Mouse (Mus musculus) cerebellum, adult 2 months (tissue): Measurements from ENCODE around the gene Cdc14a. TPM values are rescaled to one million over a fixed set of nuclear protein-coding genes. Genes with fewer than 3 reads are reported as not detected.

Source experiments
- DNase-seq, 2 experiments: peaks; one replicate each; pipeline ENCODE4 v3.0.0; 2021
- H3K27ac ChIP-seq: fragments of 200-500 bp; 2 replicates; pipeline ENCODE4 v1.5.1; 2012; ENCODE audit warnings: low read length, control low read depth, inconsistent platforms; ENCODE audit not compliant: insufficient read depth
- H3K27me3 ChIP-seq: fragments of 200-500 bp; 2 replicates; pipeline ENCODE4 v1.6.1; 2012; ENCODE audit warnings: inconsistent platforms, mild to moderate bottlenecking, low read length, moderate library complexity; ENCODE audit not compliant: control insufficient read depth, insufficient read depth
- H3K4me1 ChIP-seq: fragments of 200-500 bp; 2 replicates; pipeline ENCODE4 v1.6.1; 2011; ENCODE audit warnings: low read length; ENCODE audit not compliant: control insufficient read depth, insufficient read depth
- H3K4me3 ChIP-seq: fragments of 200-500 bp; replicated peaks from 2 replicates; pipeline ENCODE3; 2011; ENCODE audit warnings: mild to moderate bottlenecking, low read depth, low read length, control low read depth; ENCODE audit not compliant: insufficient read depth
- CTCF ChIP-seq: fragments of 200-500 bp; IDR thresholded peaks from 2 replicates; pipeline ENCODE4 v1.5.1; 2011; ENCODE audit warnings: low read depth, mild to moderate bottlenecking, control low read depth, low read length, moderate library complexity, borderline replicate concordance; ENCODE audit not compliant: insufficient read depth
- POLR2A ChIP-seq: fragments of 200-500 bp; IDR thresholded peaks from 2 replicates; pipeline ENCODE4 v1.6.1; 2011; ENCODE audit warnings: low read length, control low read depth, borderline replicate concordance; ENCODE audit not compliant: insufficient read depth
- WGBS: fragments of 180-500 bp; shearing (Covaris S2); methylation state at CpG from one replicate; pipeline ENCODE4 v1.1.7; 2018; 5-methylcytosine and 5-hydroxymethylcytosine counted together
- polyA plus RNA-seq: library from polyadenylated mRNA; depleted of rRNA; stranded (reverse); fragments of >200 nt; gene quantifications from 2 replicates; pipeline ENCODE4 v1.2.3, GENCODE M21; 2012

Gene Cdc14a
- polyA plus RNA-seq, 1 experiment = 2.6 TPM

DNA sequence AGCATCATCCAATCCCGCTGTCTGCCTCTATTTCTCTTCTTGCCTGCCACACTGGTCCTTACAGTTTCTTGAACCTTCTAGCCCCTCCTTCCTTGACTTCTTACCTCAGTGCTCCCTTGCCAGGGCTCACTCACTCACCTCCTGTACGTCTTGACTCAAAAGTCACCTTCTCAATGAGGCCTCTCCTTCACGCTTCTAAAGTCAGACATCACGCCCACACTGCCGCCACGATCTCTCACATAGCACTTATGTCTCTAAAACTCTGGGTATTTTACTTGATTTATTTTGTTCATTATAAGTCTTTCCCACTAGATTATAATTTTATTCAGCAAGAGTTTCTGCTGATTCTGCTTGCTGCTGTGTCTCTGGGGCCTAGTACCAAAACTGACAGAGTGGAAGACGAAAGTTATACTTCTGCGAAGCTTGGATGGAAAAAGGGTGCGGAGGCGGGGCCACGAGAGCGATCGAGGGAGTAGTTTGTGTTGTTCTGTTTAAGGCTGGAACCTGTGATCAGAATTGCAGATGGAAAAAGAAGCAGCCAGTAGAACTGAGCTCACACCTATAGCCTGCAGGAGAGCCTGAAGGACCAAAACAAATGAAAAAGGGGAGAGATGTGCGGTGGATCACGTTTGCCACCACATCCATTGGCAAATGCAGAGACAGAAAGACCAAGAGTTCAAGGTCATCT lies 17.8 kb upstream of the Cdc14a start:
- no peak for TF ChIP-seq POLR2A
- TF ChIP-seq CTCF = no peak
- no peak overlapping the region for H3K27ac ChIP-seq
- WGBS = 92% methylated on average over 15 of the region's 15 CpGs
- no peaks in the 10 kb centered on the region for H3K27me3 ChIP-seq
- H3K4me1 ChIP-seq = no peaks in the 10 kb centered on the region
- H3K4me3 ChIP-seq = no peak overlapping the region
- DNase-seq = no peak

DNA sequence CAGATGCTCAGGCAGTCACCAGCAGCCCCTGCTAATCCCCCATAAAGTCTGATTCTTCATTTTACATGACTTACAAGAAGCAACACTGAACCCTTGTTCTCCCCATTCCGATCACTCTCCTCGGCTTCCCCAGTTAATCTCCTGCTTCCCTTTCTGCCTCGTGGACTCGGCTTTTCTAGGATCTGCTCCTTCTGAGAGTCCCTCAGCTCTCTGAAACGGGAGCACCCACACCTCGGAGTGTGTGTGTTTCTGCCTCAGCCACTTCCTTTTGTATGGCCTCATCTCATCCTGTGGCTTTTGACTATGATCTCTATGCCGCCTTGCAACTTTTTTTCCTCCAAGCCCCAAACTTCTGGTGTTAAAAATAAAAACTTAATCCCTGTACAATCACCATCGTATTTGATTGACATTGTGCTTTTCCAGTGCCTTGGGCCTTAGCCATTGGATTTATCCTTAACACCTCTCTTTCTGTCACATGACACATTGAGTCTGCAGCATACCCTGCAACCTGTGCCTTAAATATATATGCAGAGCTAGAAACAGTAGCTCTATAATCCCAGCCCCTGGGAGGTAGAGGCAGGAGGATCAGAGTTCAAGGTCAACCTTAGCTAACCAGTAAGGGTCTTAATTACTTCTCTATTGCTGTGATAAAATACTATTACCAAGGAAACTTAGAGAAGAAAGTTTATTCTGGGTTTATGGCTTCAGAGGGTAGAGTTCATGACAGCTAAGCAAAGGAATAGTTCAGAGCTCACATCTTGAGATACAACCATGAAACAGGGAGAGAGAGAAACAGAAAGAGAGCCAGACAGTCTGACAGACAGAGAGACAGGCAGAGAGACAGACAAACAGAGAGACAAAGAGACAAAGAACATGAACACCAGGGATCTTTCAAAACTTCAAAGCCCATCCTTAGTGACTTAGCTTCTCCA lies 16.5 kb upstream of the Cdc14a start:
- Histone ChIP-seq H3K27ac (no peak overlapping the region), H3K27me3 (no peaks in the 10 kb centered on the region), H3K4me3 (no peak overlapping the region), H3K4me1 (no peaks in the 10 kb centered on the region)
- DNase-seq = no peak
- TF ChIP-seq POLR2A (no peak), CTCF (no peak)
- 72% methylated on average over 8 of the region's 8 CpGs for WGBS

DNA sequence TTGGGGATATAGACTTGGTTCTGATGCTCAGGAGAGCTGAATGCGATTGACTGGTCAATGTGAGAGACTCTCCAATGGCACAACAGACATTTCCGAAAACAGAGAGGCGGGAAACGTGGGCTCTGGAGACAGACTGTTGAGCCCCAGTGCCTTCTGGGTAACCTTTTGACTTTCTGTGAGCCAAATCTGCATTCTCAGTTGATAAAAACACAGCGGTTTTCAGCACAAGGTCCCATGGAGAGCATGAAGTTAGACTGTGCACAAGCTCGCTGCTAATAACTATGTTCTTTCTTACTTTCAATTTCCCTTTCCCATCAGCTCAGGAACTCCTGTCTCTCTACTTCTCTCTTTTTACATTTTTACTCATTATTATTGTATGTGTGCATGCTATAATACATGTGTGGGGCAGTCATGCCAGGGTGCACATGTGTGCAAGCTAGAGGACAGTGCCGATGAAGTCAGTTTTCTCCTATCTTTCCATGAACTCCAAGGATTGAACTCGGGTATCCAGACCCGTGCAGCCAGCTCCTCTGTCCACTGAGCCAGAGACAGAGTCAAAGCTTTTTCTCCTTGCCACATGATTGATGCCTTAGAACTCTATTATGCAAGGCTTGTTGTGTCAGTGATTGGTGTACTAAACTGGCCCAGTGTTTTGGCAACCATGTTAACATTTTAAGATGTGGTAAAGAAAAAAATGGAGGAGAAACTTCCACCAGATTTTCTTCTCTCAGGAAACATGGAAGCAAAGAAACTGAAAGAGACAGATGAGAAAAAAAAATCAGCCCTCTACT lies 13.2 kb upstream of the Cdc14a start:
- 85% methylated on average over 9 of the region's 9 CpGs for WGBS
- no peak for DNase-seq
- Histone ChIP-seq H3K27ac (no peak overlapping the region), H3K4me1 (no peaks in the 10 kb centered on the region), H3K27me3 (no peaks in the 10 kb centered on the region), H3K4me3 (no peak overlapping the region)
- no peak for TF ChIP-seq CTCF
- TF ChIP-seq POLR2A = no peak

DNA sequence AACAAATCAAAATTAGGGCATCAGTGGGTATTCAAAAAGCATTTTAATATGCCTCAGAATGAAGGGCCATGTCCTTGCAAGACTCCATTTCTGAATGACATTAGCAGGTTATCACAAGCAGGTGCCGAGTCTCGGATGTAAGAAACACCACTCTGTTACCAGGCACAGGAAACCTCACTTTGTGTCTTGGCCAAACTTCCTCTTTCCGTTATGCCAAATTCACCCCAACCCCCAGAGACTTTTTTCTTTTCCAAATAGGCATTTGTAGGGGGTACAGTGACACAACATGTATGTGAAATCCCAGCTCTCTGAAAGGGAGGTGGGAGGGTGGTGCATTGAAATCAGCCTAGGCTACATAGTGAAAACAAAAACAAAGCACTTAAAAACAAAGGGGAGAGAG lies 12.3 kb upstream of the Cdc14a start:
- no peak for DNase-seq
- Histone ChIP-seq H3K4me1 (no peaks in the 10 kb centered on the region), H3K27ac (no peak overlapping the region), H3K4me3 (no peak overlapping the region), H3K27me3 (no peaks in the 10 kb centered on the region)
- 73% methylated on average over 3 of the region's 3 CpGs for WGBS
- TF ChIP-seq POLR2A = no peak
- no peak for TF ChIP-seq CTCF

DNA sequence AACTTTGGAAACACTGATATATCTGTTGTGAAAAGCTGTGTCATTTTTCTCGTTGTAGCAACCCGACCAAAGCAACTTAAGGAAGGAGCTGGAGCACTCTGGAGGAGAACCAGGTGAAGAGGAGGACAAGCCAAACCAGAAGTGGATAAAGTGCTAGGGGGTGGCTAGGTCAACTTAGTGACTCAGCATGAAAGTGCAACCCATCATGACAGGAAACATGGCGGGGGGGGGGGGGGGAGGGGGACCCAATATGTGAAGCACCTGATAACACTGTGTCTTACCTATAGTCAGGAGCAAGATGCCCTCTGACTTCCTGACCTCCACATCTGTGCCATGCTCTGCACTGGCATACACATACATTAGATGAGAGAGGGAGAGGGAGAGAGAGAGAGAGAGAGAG lies 10.9 kb upstream of the Cdc14a start:
- no peak for DNase-seq
- no peaks in the 10 kb centered on the region for H3K4me1 ChIP-seq
- H3K4me3 ChIP-seq = no peak overlapping the region
- TF ChIP-seq POLR2A (no peak), CTCF (no peak)
- H3K27me3 ChIP-seq = no peaks in the 10 kb centered on the region
- 88% methylated on average over 3 of the region's 3 CpGs for WGBS
- H3K27ac ChIP-seq = no peak overlapping the region

DNA sequence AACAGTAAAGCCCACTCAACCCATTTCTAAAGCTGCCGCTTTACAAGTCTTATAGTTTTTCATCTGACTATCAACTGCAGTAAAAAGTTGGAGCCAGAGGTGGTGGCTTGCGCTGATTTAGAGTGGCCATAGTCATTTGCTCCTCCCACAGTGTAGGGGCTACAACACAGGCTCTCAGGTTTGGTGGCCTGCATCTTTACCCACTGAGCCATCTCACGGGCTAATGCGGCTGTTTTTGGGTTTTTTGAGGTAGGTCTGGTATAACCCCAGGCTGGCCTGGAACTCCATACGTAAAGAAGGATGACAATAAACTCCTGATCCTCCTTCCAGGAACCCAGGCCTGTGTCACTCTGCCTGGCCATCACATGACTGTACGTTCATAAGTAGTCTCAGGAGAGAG lies 2.1 kb upstream of the Cdc14a start:
- 95% methylated on average over 6 of the region's 6 CpGs for WGBS
- no peaks in the 10 kb centered on the region for H3K27me3 ChIP-seq
- no peak for TF ChIP-seq POLR2A
- TF ChIP-seq CTCF = no peak
- no peaks in the 10 kb centered on the region; the same call in 1 of the 2 replicates for H3K4me1 ChIP-seq
- H3K27ac ChIP-seq = no peak overlapping the region
- H3K4me3 ChIP-seq = no peak overlapping the region
- no peak for DNase-seq

DNA sequence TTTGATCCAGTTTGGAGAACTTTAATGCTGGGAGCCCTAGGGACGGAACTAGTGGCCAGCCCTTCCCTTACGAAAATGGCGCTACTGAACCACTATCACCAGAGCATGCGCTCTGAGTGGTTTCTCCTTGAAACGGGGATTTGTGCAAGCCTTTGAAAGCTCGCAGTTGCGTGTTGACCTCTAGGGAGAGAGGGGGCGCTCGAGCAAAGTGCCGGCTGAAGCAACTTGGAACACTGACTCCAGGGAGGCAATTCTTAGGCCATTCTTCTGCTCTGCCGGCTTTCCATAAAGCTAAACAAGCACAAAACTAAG lies 1.1 kb upstream of the Cdc14a start:
- TF ChIP-seq CTCF = peak; percentile 48; the same call in 1 of the 2 replicates
- no peak for TF ChIP-seq POLR2A
- under 1% methylated on average over 11 of the region's 11 CpGs for WGBS
- H3K27ac ChIP-seq = no peak overlapping the region
- peak overlapping the region; percentile 62 for H3K4me3 ChIP-seq
- peak; percentile 73 to 82 for DNase-seq
- no peaks in the 10 kb centered on the region for H3K27me3 ChIP-seq
- no peaks in the 10 kb centered on the region; the same call in 1 of the 2 replicates for H3K4me1 ChIP-seq
